Mouse (Mus musculus): ENCODE measurements around the gene Rnf215.
A peak's percentile ranks its signal among the peaks of the same experiment; 100 is the strongest.
"Not testable (repeated sequence)": the region's sequence is repeated elsewhere in the genome, so short reads cannot be mapped to it uniquely, and the experiment has no call there.

Rnf215 gene

DNA sequence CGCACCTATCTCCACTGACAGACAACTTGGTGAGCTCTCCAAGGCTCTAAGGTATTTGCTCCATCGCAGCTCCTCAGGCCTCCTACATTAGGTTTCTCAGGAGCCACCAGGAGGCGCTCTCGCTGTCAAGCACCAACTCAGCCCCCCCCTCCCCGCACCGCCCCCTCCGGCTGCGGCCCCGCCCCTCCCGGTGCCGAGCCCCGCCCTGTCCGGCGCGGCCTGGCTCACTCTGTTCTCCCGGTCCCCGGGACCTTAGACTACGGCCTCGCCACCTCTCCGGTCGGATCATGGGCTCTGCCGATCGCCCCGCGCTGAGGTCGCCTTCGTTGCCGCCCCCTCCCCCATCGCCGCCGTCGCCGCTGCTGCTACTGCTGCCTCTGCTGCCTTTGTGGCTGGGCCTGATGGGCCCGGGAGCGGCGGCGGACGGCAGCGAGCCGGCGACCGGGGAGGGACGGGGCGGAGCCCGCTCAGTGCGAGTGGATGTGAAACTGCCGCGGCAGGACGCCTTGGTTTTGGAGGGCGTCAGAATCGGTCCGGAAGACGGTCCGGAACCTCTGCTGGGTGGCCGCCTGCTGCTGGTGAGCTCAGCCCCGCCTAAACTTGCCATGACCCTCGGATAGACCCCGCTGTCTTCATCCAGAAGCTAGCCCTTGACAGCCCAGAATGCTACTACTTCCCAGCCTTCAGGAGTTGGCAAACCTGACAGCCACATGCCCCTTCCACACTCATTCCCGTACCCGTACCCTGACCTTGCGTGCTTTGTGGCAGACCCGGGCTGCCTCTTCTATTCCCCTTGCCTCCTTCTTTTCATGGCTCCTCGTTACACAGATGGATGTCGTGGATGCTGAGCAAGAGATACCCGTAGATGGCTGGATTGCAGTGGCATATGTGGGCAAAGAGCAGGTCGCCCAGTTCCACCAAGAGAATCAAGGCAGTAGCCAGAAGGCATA is at the start of gene Rnf215:
Rnf215 (plus strand) TSS at position 217 of the 950 bp plus-strand sequence.
- DNase-seq (ENCODE audit: low read depth, low spot score), result peak; percentile 91

DNA sequence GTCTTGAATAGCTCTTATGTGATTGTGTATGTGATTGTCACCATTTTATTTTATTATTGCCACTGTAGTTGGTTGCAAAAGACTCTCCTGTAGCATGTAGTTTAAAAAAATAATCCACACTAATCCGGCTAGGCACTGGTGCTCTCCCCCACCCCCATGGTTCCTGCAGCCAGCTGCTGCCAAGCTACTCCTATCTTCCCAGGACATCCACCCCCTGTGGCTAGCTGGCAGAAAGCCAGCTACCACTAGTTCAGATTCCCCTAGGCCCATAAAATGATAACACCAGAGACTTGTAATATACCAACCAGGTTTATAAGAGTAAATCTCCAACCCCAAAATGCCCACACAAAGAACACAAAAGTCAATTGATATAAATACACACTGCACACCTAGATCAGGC is 48.8 kb upstream of the Rnf215 start:
- DNase-seq (ENCODE audit: low read depth, low spot score), result no peak

DNA sequence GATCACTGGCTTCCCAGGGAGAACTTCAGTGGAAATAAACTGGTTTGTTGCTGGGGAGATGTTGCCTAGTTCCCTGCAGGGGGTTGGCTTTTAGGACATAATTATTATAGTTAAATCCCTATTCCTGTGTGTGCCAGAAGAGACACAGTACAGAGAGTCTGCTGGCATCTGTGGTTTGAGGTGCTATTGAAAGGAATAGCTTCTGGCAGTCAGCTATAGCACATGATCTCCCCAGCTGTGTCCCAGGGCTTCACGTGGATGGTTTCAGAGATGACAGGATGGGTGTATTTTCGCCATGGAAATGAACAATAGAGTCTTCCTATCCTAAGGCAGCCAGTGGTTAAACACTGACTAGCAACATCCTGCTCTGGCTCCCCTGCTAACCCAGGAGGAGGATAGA is 47.7 kb upstream of the Rnf215 start:
- no peak for DNase-seq (ENCODE audit: low read depth, low spot score)

DNA sequence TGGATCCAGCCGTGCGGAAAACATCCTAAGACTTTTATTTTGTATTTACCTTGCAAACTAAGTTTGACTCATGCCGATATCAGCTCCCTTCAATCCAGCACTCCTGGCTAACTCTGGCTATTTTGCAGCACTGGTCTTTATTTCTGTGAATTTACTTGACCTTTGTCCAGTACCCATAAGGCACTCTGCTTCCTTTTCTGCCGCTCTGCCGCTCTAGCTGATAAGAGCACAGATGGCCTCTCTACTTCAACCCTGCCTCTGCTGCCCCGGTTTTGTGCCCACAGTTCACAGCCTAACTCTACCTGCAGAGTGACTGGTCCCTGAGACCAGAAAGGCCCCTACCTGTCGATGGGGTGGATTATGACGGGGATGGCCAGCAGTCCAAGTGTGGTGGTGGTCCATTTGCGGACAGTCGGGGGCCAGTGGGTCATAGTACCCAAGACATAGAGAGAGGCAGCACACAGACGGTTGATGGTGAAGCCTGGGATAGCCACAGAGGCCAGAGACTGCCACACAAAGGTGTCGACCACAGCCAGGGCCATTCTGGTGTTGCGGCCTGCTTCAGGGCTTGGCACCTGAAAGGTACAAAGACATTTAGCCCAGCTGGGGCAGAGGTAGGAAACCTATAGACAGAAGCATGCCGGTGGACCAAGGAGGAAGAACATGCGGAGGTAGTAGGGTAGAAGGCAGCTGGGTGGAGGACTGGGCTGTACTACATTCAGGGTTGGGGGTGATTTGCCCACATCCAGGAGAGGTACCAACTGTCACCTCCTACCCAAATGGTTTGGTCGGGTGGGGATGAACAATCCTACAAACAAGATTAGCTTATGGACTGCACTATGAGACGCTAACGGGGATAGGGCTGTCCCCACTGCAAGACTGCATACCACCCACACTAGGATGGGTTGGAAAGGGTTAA is 41.3 kb upstream of the Rnf215 start:
- DNase-seq (ENCODE audit: low read depth, low spot score), result no peak

DNA sequence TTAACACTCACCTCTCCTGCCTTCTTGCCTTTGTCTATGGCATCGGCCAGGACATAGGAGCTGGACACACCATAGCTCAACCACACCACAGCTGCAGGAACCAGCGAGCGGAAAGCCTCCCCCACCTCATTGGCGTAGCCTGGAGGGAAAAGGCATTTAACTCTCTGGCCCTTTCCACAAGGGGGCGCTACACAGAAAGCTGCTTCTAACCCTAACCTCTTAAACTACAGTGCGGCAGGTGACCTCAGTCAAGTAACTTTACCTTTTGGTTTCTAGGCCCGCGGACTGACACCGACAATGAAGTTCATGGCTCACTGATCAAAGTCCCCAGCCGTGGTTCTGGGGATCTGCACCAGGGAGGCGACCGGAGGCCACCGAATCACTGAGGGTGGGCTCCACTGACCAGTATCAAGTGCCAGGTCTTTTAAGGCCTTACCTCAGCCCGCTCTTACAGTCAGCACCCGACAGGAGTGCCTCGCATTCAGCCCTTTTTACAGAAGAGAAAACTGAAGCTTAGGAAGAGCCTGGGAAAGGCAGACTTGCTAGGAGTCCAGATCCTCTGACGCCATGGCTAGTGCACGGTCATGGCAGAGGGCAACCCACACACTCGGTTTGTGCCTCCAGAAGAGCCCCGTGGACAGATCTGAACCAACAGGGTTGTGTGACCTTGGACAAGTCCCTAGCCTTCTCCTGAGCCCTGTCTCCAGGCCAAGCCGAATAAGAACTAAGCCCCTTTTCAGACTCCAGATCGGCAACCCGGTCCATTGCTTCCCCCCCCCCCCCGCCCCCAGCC is 40.4 kb upstream of the Rnf215 start:
- DNase-seq (ENCODE audit: low read depth, low spot score), result peak; percentile 93

DNA sequence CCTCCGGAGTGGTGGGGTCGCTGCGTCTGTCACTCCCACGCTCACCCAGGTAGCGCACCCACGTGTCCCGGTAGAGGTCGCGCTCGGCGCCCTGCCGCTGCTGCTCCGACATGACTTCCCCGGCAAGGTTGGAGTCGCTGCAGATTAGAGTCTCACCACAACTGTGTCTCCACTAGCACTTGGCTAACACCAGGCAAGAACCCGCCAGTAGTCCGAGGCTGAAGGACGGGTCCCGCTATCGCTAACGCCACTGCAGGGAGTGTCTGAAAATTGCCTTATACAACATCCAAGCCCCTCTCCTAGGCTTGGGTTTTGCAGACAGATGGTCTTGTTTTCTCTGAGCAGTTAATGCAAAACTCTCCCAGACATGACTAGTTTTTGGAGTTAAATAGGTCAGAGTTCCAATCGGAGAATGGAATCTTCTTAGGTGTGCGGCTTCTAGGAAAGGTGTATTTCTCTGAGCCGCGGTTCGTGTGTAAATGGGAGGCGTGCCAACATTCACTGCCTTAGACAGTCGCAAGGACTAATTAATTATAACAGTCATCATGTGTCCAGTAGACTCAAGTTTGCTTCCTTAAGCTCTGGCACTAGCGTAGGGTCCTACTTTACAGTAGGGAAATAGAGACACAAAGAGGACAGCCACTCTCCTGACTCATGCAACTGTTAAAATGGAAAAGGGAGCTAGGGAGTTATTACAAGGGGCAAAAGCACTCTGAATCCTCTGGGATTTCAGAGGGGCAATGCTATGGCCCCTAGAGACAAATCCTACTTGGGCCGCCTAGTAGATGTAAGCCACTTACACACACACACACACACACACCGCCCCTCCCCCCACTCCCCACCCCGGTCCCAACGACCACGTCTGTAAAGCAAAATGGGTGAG is 39.6 kb upstream of the Rnf215 start, which contains the start of gene Mtfp1:
Mtfp1 (minus strand) TSS at position 275 of the 883 bp plus-strand sequence.
- peak; percentile 55 for DNase-seq (ENCODE audit: low read depth, low spot score)

DNA sequence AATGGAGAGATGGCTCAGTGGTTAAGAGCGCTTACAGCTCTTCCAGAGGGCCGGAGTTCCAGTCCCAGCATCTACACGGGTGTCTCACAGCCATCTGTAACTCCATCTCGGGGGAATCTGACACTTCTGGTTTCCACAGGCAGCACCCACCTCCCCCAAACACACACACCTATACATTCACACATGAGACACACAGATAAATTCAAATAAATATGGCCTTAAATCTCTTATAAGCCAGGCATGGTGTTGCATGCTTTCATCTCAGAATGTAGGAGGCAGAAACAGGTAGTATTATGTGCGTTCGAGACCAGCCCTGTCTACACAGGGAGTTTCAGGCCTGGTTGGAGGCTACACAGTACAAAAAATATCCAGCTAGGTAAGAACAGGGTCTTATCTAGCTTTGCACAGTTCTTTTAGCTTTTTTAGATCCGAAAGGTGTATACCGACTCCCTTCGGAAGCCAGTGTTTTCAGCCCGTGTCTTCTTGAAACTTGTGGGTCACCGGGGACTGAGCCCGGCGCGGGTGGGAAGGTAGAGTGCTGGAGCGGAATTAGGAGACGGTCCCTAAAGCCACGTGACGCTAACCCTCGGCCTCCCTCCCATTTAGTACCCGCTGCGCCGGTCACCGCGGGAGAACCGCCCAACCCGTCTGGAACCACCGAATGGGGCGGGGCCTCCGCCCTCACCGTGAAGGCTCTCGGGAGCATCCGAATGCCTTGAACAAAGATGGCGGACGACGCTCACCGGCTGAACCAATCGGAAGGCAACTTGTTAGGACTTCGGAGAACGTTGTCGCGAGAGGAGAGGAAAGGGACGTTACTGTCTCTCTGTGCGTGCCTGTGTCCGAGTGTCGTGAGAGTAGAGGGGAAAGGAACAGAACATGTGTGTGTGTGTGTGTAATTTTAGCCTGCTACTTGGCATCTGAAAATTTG is 38.7 kb upstream of the Rnf215 start:
- peak; percentile 99 for DNase-seq (ENCODE audit: low read depth, low spot score)

DNA sequence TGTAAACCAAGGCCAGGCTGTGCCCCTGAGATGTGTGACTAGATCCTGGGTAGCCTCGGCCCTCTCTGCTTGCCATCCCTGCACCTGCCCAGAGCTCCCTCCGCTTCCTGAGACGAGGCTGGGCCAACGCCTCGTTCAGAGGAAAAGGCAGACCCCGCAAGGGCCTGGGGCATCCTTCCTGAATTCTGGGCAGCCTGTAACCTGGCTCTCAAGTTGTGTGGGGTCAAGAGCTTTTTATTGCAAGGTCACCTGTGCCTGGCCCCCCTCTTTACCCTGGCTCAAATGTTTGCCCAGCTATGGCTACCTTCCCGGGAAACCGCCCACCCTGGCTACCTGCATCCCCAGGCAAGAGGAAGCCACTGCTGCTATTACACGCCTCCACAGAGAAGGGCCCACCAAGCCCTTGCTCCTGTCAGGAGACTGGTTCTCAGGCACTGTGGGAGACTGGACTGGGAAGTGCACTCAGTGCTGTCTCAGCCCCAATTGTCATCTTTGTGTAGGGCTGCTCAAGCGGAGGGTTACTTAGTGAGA is 37.8 kb upstream of the Rnf215 start:
- no peak for DNase-seq (ENCODE audit: low read depth, low spot score)

DNA sequence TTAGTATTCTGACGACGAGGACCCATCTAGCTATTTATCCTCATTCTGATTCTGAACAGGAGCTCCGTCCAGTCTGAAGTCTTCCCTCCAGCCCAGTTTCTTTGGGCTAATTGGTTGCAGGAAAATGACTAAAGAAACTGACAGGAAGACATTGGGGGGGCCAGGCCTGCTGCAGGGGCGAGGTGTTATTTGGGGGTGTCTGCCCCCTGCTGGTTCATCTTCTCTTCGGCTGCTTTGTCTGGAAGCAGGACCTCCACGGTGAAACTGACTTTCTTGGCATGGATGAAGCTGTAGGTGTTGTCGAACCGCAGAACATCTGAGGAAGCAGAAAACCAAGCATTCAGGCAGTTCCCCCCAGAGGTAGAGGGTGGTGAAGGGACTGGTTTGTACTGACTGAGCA is 36.9 kb upstream of the Rnf215 start:
- no peak for DNase-seq (ENCODE audit: low read depth, low spot score)

DNA sequence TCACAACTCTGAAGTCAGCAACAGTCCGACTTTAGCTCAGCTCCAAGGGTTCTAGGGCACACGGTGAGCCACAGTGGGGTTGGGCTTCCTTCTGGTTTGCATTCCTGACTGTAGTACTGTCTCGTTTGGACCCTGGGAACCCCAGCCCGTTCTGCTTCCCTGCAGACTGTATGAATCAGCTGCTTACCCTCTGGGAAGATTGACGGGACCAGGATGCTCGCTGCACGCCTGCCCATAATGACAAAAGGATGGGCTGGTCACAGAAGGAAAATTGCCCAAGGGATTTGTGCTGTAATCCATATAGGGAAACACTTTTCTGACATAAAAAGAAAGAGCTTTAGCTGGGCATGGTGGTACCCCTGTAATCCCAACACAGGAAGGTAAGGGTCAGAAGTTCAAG is 36.2 kb upstream of the Rnf215 start:
- DNase-seq (ENCODE audit: low read depth, low spot score), result no peak

DNA sequence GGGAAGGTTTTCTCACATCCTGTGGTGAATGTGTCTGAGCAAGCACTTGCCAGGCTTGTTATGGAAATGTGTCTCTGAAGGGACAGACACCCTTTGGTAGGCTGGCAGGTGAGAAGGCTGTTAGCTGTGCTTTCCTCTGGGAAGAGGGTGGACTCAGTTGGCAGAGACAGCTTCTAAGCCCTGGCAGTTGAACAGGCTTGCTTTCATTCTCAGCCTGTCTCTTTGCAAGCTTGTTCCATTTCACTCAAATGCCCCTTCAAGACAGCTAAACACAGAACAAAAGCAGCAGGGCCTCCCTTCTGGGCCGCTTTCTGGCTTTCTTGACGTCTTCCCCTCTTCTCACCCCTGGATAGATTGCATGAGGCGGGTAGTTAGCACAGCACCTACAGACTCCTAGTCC is 35.6 kb upstream of the Rnf215 start:
- DNase-seq (ENCODE audit: low read depth, low spot score), result no peak

DNA sequence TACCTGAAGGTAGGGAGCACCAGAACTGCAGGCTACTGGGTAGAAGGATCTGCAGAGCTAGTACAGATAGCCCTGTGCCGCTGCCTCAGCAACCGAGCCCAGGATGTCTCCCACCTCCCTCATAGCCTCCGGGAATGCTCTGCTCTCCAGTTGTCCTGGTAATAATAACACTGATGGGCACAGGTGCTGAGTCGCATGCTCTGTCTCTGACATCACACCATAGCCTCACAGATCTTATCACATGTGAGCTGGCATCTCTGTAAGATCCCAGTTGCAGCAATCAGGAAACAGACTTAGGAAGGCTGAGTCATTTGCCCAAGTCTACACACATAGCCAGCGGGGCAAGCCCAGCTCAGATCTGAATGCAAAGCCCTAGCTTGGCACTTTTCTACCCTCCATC is 33.2 kb upstream of the Rnf215 start:
- no peak for DNase-seq (ENCODE audit: low read depth, low spot score)

DNA sequence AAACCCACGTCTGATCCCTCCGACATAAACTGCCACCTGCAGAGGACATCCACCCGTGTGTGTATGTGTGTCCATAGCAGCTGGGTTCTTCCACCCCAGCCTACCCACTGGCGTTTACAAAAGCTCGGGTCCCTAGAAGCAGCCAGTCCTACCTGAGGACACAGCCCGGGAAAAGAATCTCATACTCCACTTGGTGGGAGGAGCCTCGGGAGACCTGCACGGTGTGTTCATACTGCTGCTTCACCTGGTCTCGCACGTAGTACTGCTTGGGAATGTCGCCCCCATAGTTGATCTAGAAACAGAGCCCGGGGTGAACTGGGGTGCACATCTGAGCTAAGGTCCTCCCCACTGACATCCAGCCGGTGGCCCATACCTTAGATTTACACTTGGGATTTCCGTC is 31.5 kb upstream of the Rnf215 start:
- DNase-seq (ENCODE audit: low read depth, low spot score), result no peak

DNA sequence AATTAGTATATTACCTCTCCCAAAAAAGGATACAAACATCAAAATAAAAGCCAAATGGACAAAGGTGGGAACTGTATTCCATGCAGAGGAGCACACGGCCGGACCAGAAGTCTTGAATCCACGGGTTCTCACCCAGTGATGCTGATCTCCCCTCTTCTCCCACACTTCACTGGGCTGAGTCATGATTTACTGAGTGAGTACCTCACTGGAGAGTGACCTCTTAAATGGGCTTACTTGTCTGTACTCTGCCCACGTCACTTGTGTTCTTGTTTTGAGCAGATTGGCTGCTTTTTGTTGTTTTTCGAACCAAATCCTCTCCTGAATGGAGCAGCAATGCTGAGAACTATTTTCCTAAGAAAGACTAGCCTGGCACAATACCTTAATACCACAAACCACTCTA is 30.0 kb upstream of the Rnf215 start:
- no peak for DNase-seq (ENCODE audit: low read depth, low spot score)

DNA sequence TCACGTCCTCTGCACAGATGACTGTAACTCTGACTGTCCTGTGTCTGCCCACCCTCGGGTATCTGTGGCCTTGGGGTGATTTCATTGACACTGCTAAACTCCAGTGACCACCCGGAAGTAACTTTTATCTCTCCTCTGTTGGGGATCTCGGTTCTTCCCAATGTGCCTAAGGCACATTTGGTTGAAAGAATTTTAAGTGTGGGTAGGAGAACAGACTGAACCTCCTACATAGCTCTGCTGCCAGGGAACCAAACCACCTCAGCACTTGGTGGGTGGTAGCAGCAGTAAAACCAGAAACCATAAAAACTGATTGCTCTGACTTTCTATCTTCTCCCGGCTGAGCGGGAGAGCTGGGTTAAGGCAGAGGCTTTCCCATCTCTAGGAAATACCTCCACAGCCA is 29.6 kb upstream of the Rnf215 start:
- no peak for DNase-seq (ENCODE audit: low read depth, low spot score)

DNA sequence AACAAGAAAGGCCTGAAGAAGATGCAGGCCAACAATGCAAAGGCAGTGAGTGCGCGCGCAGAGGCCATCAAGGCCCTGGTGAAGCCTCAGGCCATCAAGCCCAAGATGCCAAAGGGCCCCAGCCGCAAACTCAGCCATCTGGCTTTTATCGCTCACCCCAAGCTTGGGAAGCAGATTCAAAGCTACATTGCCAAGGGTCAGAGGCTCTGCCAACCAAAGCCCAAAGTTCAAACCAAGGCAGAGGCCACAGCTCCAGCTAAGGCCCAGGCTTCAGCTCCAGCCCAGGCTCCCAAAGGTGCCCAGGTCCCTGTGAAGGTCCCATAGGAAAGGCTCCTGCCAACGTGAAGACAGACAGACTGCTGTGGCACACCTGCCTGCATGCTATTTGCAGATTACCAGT is 27.1 kb upstream of the Rnf215 start:
- DNase-seq (ENCODE audit: low read depth, low spot score), result not testable (repeated sequence)

DNA sequence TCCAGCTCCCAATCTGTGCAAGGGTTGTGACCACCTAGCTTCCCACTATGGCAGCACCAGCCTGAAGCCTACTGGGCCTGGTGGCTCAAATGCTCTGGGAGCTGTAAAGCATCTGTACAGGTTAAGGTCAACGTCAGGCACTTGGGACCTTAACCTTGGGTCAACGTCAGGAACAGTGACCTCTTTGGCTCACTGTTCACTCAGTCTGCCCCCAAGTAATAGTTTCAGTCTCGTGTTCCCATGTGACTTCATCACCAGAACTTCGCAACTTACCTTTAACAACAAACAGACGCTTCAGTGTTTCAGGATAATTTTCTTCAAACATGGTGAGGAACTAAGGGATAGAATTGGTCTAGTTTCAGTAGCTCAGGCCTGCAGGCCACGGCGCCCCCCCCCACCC is 26.3 kb upstream of the Rnf215 start:
- DNase-seq (ENCODE audit: low read depth, low spot score), result no peak

DNA sequence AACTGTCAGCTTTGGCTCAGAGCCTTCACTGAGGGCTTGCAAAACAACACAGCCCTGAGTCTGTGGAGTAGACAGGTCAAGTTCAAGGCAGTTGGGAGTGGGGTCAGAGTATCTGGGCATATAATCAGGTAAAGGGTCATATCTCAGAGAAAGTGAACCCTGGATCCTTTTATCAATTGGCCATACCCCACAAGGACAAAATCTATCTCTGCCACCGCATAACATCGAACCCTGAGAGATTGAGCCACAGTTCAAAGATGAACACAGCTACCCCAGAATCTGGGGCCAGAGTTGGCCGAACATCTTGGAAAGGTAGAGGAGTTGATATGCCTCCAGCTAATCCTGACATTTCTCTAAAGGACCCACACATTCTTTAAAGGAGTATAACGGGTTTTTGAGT is 23.0 kb upstream of the Rnf215 start:
- no peak for DNase-seq (ENCODE audit: low read depth, low spot score)

DNA sequence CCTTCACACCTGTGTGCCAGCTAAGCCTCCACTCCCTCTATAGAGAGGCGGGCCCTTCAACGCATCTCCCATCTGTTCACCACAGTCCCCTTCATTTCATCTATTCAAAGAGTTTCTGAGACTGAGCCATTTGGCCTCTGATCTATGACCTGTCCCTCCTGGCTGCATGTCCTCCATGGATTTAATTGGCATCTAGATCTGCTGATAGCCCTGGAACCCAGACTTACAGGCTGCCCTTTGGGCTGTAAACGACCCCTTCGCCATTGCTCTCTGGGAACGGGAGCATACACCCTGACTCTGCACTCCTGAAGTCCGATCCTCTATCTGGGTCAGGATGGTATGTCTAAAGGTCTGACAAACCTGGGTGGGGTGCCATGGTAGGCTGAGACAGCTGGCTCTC is 22.1 kb upstream of the Rnf215 start:
- DNase-seq (ENCODE audit: low read depth, low spot score), result no peak
